Mouse (Mus musculus): ENCODE measurements around the gene Olfr452. TPM values are rescaled to one million over a fixed set of nuclear protein-coding genes. Genes with fewer than 3 reads are reported as not detected.

Gene Olfr452
- not detected for polyA plus RNA-seq (2012; fragmentation: generic; extraction: Trizol)

- Histone ChIP-seq H3K27me3 (ENCODE audit: control insufficient read depth, insufficient read depth, insufficient read length) (no peaks in the 10 kb centered on the region), H3K4me2 (ENCODE audit: low read depth) (no peak within 1 kb of the TSS), H3K79me2 (ENCODE audit: control insufficient read depth, insufficient read depth) (no peaks in the 10 kb centered on the region), H3K4me3 (no peak within 1 kb of the TSS), H3ac (ENCODE audit: control insufficient read depth, insufficient read length) (no peak within 1 kb of the TSS), H3K36me3 (ENCODE audit: control insufficient read depth, insufficient read depth) (no peaks in the 10 kb centered on the region)
- TF ChIP-seq REST (IDR thresholded peaks at IDR 0.05; ENCODE audit: insufficient read depth, insufficient read length): no peak
- TF ChIP-seq POLR2A (IDR thresholded peaks at IDR 0.05; ENCODE audit: insufficient read length, low read depth): no peak
- TF ChIP-seq TCF3 (IDR thresholded peaks at IDR 0.05; ENCODE audit: insufficient read length, low read depth): no peak
- no peak for TF ChIP-seq MYOG (IDR thresholded peaks at IDR 0.05; ENCODE audit: control insufficient read depth in 1 of 3, insufficient read depth in 1 of 3, insufficient read length in 2 of 3, low read depth in 2 of 3)
- TF ChIP-seq E2F4 (IDR thresholded peaks at IDR 0.05; ENCODE audit: insufficient read depth): no peak
- TF ChIP-seq POLR2AphosphoS2 (IDR thresholded peaks at IDR 0.05; ENCODE audit: insufficient read length, low read depth): no peak
- no peak for TF ChIP-seq MAX (IDR thresholded peaks at IDR 0.05; ENCODE audit: low read depth)
- TF ChIP-seq TCF12 (IDR thresholded peaks at IDR 0.05; ENCODE audit: insufficient read depth, poor library complexity, severe bottlenecking): no peak
- no peak for TF ChIP-seq CEBPB (IDR thresholded peaks at IDR 0.05; ENCODE audit: insufficient read depth, poor library complexity, severe bottlenecking)
- no peak for TF ChIP-seq MYOD1 (IDR thresholded peaks at IDR 0.05; ENCODE audit: control insufficient read depth in 1 of 3, insufficient read length in 2 of 3, low read depth in 2 of 3)
- TF ChIP-seq SRF (IDR thresholded peaks at IDR 0.05; ENCODE audit: control insufficient read depth, insufficient read length, low read depth): no peak
- no peak for TF ChIP-seq USF1 (IDR thresholded peaks at IDR 0.05; ENCODE audit: low read depth)
Observed at GRCm38 (mm10) chr6:42784793-42785192, at the start of gene Olfr452. TSS of gene Olfr452 (plus strand) at chr6:42785093.

GRCm38 (mm10) chr6:42739071-42739470 lies 45.8 kb upstream of the Olfr452 start, which contains the start of gene Olfr453:
TSS of gene Olfr453 (plus strand) at chr6:42739371.
- H3K27me3 ChIP-seq (ENCODE audit: control insufficient read depth, insufficient read depth, insufficient read length): no peaks in the 10 kb centered on the region
- TF ChIP-seq MYOD1 (IDR thresholded peaks at IDR 0.05; ENCODE audit: control insufficient read depth in 1 of 3, insufficient read length in 2 of 3, low read depth in 2 of 3) (no peak), USF1 (IDR thresholded peaks at IDR 0.05; ENCODE audit: low read depth) (no peak), E2F4 (IDR thresholded peaks at IDR 0.05; ENCODE audit: insufficient read depth) (no peak), POLR2A (IDR thresholded peaks at IDR 0.05; ENCODE audit: insufficient read length, low read depth) (no peak), TCF3 (IDR thresholded peaks at IDR 0.05; ENCODE audit: insufficient read length, low read depth) (no peak), POLR2AphosphoS2 (IDR thresholded peaks at IDR 0.05; ENCODE audit: insufficient read length, low read depth) (no peak), SRF (IDR thresholded peaks at IDR 0.05; ENCODE audit: control insufficient read depth, insufficient read length, low read depth) (no peak), MAX (IDR thresholded peaks at IDR 0.05; ENCODE audit: low read depth) (no peak), MYOG (IDR thresholded peaks at IDR 0.05; ENCODE audit: control insufficient read depth in 1 of 3, insufficient read depth in 1 of 3, insufficient read length in 2 of 3, low read depth in 2 of 3) (no peak), TCF12 (IDR thresholded peaks at IDR 0.05; ENCODE audit: insufficient read depth, poor library complexity, severe bottlenecking) (no peak), REST (IDR thresholded peaks at IDR 0.05; ENCODE audit: insufficient read depth, insufficient read length) (no peak), CEBPB (IDR thresholded peaks at IDR 0.05; ENCODE audit: insufficient read depth, poor library complexity, severe bottlenecking) (no peak)
- no peaks in the 10 kb centered on the region for H3K36me3 ChIP-seq (ENCODE audit: control insufficient read depth, insufficient read depth)
- H3K79me2 ChIP-seq (ENCODE audit: control insufficient read depth, insufficient read depth): no peaks in the 10 kb centered on the region
- no peak within 1 kb of the TSS for H3K4me3 ChIP-seq
- H3K4me2 ChIP-seq (ENCODE audit: low read depth): no peak within 1 kb of the TSS
- no peak within 1 kb of the TSS for H3ac ChIP-seq (ENCODE audit: control insufficient read depth, insufficient read length)

- no peaks in the 10 kb centered on the region for H3K79me2 ChIP-seq (ENCODE audit: control insufficient read depth, insufficient read depth)
- H3K36me3 ChIP-seq (ENCODE audit: control insufficient read depth, insufficient read depth): no peaks in the 10 kb centered on the region
- H3K27me3 ChIP-seq (ENCODE audit: control insufficient read depth, insufficient read depth, insufficient read length): no peaks in the 10 kb centered on the region
- no peak overlapping the region for H3K4me2 ChIP-seq (ENCODE audit: low read depth)
- TF ChIP-seq CEBPB (IDR thresholded peaks at IDR 0.05; ENCODE audit: insufficient read depth, poor library complexity, severe bottlenecking) (no peak), TCF3 (IDR thresholded peaks at IDR 0.05; ENCODE audit: insufficient read length, low read depth) (no peak), TCF12 (IDR thresholded peaks at IDR 0.05; ENCODE audit: insufficient read depth, poor library complexity, severe bottlenecking) (no peak), MYOG (IDR thresholded peaks at IDR 0.05; ENCODE audit: control insufficient read depth in 1 of 3, insufficient read depth in 1 of 3, insufficient read length in 2 of 3, low read depth in 2 of 3) (no peak), MYOD1 (IDR thresholded peaks at IDR 0.05; ENCODE audit: control insufficient read depth in 1 of 3, insufficient read length in 2 of 3, low read depth in 2 of 3) (no peak), POLR2AphosphoS2 (IDR thresholded peaks at IDR 0.05; ENCODE audit: insufficient read length, low read depth) (no peak), MAX (IDR thresholded peaks at IDR 0.05; ENCODE audit: low read depth) (no peak)
- H3ac ChIP-seq (ENCODE audit: control insufficient read depth, insufficient read length): no peak overlapping the region
- H3K4me3 ChIP-seq: no peak overlapping the region
Observed at GRCm38 (mm10) chr6:42742303-42742702, 42.6 kb upstream of the Olfr452 start.

- H3K4me2 ChIP-seq (ENCODE audit: low read depth): no peak overlapping the region
- H3K36me3 ChIP-seq (ENCODE audit: control insufficient read depth, insufficient read depth): no peaks in the 10 kb centered on the region
- H3K79me2 ChIP-seq (ENCODE audit: control insufficient read depth, insufficient read depth): no peaks in the 10 kb centered on the region
- no peaks in the 10 kb centered on the region for H3K27me3 ChIP-seq (ENCODE audit: control insufficient read depth, insufficient read depth, insufficient read length)
- no peak overlapping the region for H3ac ChIP-seq (ENCODE audit: control insufficient read depth, insufficient read length)
- no peak for TF ChIP-seq E2F4 (IDR thresholded peaks at IDR 0.05; ENCODE audit: insufficient read depth)
- TF ChIP-seq REST (IDR thresholded peaks at IDR 0.05; ENCODE audit: insufficient read depth, insufficient read length): no peak
- TF ChIP-seq MAX (IDR thresholded peaks at IDR 0.05; ENCODE audit: low read depth): no peak
- no peak for TF ChIP-seq SRF (IDR thresholded peaks at IDR 0.05; ENCODE audit: control insufficient read depth, insufficient read length, low read depth)
- TF ChIP-seq POLR2AphosphoS2 (IDR thresholded peaks at IDR 0.05; ENCODE audit: insufficient read length, low read depth): no peak
- no peak for TF ChIP-seq TCF3 (IDR thresholded peaks at IDR 0.05; ENCODE audit: insufficient read length, low read depth)
- no peak for TF ChIP-seq CEBPB (IDR thresholded peaks at IDR 0.05; ENCODE audit: insufficient read depth, poor library complexity, severe bottlenecking)
- no peak for TF ChIP-seq TCF12 (IDR thresholded peaks at IDR 0.05; ENCODE audit: insufficient read depth, poor library complexity, severe bottlenecking)
- TF ChIP-seq POLR2A (IDR thresholded peaks at IDR 0.05; ENCODE audit: insufficient read length, low read depth): no peak
- no peak for TF ChIP-seq USF1 (IDR thresholded peaks at IDR 0.05; ENCODE audit: low read depth)
- no peak overlapping the region for H3K4me3 ChIP-seq
Observed at GRCm38 (mm10) chr6:42747846-42748245, 37.0 kb upstream of the Olfr452 start.

Measured in myocyte (in vitro differentiated cells).